Mouse (Mus musculus): Measurements from ENCODE around the gene Olfr247. TPM values are rescaled to one million over a fixed set of nuclear protein-coding genes. Genes with fewer than 3 reads are reported as not detected.
"Not testable (repeated sequence)": the region's sequence is repeated elsewhere in the genome, so short reads cannot be mapped to it uniquely, and the experiment has no call there.

The Olfr247 gene
- not detected for total RNA-seq (2021)

DNA sequence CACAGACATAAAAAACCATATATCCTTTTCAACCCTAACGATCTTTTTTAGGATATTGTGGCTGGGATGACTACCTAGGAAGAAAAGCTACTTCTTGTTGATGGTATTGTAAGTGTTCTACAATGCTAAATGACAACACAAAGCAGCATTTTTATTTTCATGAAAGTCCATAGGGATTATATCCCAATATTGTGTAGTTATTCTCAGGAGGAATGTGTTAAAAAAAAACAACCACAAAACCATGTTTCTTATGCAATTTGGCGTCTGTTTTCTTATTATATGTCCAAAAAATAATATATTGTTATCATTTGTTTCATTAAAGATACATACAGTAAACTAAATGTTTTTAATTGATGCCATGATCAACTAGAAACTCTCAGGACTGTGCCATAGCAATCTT, at the start of gene Olfr247:
Gene Olfr247 (minus strand): TSS at position 101 of the 400 bp plus-strand sequence.
- intact Hi-C loops (cut with DNase I); DNase-seq (ENCODE audit: low spot score): not testable (repeated sequence)

DNA sequence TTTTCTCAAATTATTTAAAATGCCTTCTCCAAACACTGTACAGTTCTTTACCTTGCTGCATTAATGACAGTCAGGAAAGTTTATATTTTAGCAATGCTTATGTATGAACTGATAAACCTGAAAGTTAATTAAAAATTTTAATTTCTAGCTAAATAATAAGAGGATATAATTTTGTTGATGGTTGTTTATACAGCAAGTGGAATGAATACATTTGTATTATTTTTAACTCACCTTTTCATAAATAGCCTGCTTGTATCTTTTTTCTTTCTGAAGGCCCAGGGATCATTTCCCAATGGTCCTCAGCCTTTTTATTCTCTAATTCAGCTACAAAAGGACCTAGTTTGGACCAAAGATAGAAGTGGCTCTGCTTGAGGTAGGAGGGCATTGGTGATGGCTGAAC, 36.4 kb upstream of the Olfr247 start, which contains the start of gene Olfr820:
Gene Olfr820 (plus strand): TSS at position 301 of the 400 bp plus-strand sequence.
- DNase-seq (ENCODE audit: low spot score): no peak
- intact Hi-C loops (cut with DNase I): no loop called here

DNA sequence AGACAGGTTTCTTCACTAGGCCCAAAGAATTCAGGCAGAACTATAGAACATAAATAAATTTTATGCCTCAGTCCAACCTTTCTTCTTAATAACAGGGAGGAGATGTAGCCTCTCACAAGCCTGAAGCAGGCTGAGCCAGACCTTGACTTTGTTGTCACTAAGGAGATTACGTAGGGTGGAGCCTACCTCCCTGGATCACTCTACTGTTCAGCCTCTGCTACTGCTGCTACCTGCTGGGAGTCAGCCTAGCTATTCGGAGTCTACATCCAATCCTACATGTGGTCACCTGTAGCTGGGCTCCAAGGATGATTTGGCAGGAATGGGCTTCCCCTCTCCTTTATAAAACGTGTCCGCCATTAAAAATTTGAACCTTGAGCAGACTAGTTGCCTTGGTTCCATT, 29.4 kb upstream of the Olfr247 start:
- DNase-seq (ENCODE audit: low spot score); intact Hi-C loops (cut with DNase I): not testable (repeated sequence)

DNA sequence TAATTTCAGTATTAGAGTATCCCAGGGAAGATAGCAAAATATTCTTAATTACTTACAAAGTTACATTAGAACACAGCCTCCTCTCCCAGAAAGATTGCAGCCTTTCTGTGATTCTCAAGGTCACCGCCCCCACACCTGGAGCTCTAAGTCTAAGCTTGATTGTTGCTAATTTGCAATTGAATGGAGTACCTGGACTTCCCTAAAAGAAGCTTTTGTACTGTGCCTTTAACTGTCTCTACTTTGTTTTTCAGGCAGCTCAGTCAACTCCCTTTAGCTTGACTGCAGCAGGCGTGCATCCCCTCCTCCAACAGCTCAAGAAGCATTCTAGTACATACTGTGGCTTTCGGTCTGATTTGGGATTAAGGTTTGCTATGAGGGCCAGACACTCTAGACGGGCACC, 28.2 kb upstream of the Olfr247 start:
- DNase-seq (ENCODE audit: low spot score); intact Hi-C loops (cut with DNase I): not testable (repeated sequence)

DNA sequence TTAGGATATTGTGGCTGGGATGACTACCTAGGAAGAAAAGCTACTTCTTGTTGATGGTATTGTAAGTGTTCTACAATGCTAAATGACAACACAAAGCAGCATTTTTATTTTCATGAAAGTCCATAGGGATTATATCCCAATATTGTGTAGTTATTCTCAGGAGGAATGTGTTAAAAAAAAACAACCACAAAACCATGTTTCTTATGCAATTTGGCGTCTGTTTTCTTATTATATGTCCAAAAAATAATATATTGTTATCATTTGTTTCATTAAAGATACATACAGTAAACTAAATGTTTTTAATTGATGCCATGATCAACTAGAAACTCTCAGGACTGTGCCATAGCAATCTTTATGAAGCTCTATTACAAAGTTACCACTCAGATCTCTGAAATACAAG, 9.0 kb upstream of the Olfr247 start, which contains the start of gene Gm10310:
Gene Gm10310 (minus strand): TSS at position 101 of the 400 bp plus-strand sequence.
- DNase-seq (ENCODE audit: low spot score); intact Hi-C loops (cut with DNase I): not testable (repeated sequence)

DNA sequence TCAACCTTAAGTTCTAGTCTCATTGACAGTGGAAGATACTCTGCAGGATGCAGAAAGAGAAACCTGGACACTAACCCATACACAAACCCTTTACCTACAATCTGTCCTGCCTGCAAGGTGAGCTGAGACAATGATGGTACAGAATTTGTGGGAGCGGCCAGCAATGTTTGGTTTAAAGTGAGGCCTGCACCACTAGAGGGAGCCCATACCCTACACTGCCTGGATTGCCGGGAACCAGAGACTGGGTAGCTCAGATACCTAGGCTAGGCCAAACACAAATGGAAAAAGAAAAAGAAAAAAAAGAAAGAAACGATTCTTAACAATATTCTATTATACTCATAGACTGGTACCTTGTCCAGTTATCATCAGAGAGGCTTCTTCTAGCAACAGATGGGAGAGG, 5.9 kb upstream of the Olfr247 start:
- DNase-seq (ENCODE audit: low spot score); intact Hi-C loops (cut with DNase I): not testable (repeated sequence)

DNA sequence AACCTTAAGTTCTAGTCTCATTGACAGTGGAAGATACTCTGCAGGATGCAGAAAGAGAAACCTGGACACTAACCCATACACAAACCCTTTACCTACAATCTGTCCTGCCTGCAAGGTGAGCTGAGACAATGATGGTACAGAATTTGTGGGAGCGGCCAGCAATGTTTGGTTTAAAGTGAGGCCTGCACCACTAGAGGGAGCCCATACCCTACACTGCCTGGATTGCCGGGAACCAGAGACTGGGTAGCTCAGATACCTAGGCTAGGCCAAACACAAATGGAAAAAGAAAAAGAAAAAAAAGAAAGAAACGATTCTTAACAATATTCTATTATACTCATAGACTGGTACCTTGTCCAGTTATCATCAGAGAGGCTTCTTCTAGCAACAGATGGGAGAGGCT, 2.9 kb downstream of the Olfr247 start:
- intact Hi-C loops (cut with DNase I): not testable (repeated sequence)

DNA sequence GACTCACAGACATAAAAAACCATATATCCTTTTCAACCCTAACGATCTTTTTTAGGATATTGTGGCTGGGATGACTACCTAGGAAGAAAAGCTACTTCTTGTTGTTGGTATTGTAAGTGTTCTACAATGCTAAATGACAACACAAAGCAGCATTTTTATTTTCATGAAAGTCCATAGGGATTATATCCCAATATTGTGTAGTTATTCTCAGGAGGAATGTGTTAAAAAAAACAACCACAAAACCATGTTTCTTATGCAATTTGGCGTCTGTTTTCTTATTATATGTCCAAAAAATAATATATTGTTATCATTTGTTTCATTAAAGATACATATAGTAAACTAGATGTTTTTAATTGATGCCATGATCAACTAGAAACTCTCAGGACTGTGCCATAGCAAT, 8.8 kb downstream of the Olfr247 start, which contains the start of gene Olfr819:
Gene Olfr819 (minus strand): TSS at position 101 of the 400 bp plus-strand sequence.
- intact Hi-C loops (cut with DNase I); DNase-seq (ENCODE audit: low spot score): not testable (repeated sequence)

More for the DNA sequence above, 2.9 kb downstream of the Olfr247 start:
- not testable (repeated sequence) for DNase-seq (ENCODE audit: low spot score)

DNA sequence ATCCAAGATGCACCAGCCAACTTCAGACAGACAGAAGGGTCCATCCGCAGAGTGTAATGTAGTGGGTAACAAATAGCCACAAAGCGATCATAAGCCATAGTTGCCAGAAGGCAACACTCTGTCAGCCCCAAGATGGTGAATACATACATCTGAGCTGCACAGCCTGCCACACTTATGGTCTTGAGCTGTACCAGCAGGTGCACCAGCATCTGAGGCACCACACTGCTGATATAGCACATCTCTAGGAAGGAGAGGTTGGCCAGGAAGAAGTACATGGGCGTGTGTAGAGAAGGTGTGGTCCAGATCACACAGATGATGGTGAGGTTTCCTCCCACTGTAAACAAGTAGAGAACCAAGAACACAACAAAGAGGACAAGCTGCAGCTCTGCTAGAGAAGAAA, 9.7 kb downstream of the Olfr247 start:
- intact Hi-C loops (cut with DNase I); DNase-seq (ENCODE audit: low spot score): not testable (repeated sequence)

DNA sequence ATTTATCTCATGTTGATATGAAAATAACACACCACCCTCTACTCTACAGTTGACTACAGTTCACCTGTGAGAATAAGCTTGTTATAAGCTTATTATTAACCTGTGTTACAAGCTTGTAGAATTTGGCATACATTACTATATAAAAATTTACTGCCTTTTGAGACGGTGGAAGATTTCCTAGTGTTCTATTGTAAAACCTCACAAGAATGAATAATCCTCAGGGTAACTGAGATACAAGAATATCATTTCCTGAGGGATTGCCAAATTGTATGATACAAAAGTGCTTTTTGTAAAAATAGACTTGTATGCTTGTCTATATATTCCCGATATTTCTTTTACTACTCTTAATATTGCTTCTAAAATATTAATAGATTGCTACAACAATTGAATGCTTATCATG, 26.9 kb downstream of the Olfr247 start, which contains the start of gene Olfr818:
Gene Olfr818 (minus strand): TSS at position 101 of the 400 bp plus-strand sequence.
- intact Hi-C loops (cut with DNase I): no loop called here

More for the DNA sequence above, 26.9 kb downstream of the Olfr247 start, which contains the start of gene Olfr818:
- DNase-seq (ENCODE audit: low spot score): no peak

Other genes starting within 250 kb of the Olfr247 start
- gene Olfr805, start 246.8 kb downstream of the Olfr247 start, total RNA-seq (2021): not detected
- gene Olfr806, start 234.2 kb downstream of the Olfr247 start, total RNA-seq (2021): not detected
- gene Olfr807, start 218.3 kb downstream of the Olfr247 start, total RNA-seq (2021): not detected
- gene Olfr808, start 210.7 kb downstream of the Olfr247 start, total RNA-seq (2021): not detected
- gene Olfr809, start 201.5 kb downstream of the Olfr247 start, total RNA-seq (2021): not detected
- not detected for gene Olfr810, start 181.2 kb downstream of the Olfr247 start, total RNA-seq (2021)
- gene Olfr811, start 171.7 kb downstream of the Olfr247 start, total RNA-seq (2021): not detected
- gene Olfr812, start 130.0 kb downstream of the Olfr247 start, total RNA-seq (2021): not detected
- gene Olfr813, start 120.8 kb downstream of the Olfr247 start, total RNA-seq (2021): not detected
- gene Olfr814, start 96.3 kb downstream of the Olfr247 start, total RNA-seq (2021): not detected
- not detected for gene Olfr815, start 70.3 kb downstream of the Olfr247 start, total RNA-seq (2021)
- not detected for gene Olfr816, start 60.5 kb downstream of the Olfr247 start, total RNA-seq (2021)
- gene Olfr818, start 27.0 kb downstream of the Olfr247 start, total RNA-seq (2021): not detected
- gene Olfr819, start 8.9 kb downstream of the Olfr247 start, total RNA-seq (2021): not detected
- gene Gm10310, start 8.9 kb upstream of the Olfr247 start, total RNA-seq (2021): not detected
- not detected for gene Olfr820, start 36.5 kb upstream of the Olfr247 start, total RNA-seq (2021)
- gene Olfr821, start 54.2 kb upstream of the Olfr247 start, total RNA-seq (2021): not detected
- not detected for gene Olfr822, start 95.1 kb upstream of the Olfr247 start, total RNA-seq (2021)
- gene Olfr823, start 139.2 kb upstream of the Olfr247 start, total RNA-seq (2021): not detected
- not detected for gene Olfr824, start 153.9 kb upstream of the Olfr247 start, total RNA-seq (2021)
- gene Olfr825, start 190.6 kb upstream of the Olfr247 start, total RNA-seq (2021): not detected
- not detected for gene Olfr826, start 208.0 kb upstream of the Olfr247 start, total RNA-seq (2021)
- gene Olfr827, start 238.3 kb upstream of the Olfr247 start, total RNA-seq (2021): not detected

Measured in heart, postnatal 25 days (tissue).